23 mouse cellular contexts compared by ENCODE assay signal in genomic region chr12:4656813-4657212, GRCm38 (mm10).
"Had no signal": no experiment of that assay in that cellular context is flagged by ENCODE, and none has a peak within 500 bp of the region (broad histone marks: within the 10 kb centered on the region; RNA-seq: fewer than 3 reads in every experiment).

No protein-coding gene starts in this region.

- H3K27ac ChIP-seq: heart, embryonic 10.5 days; hindbrain, embryonic 13.5 days; hindbrain, embryonic 15.5 days; hindbrain, postnatal 0 days; kidney, embryonic 15.5 days; kidney, postnatal 0 days; limb, embryonic 13.5 days; limb, embryonic 15.5 days had no signal

- H3K27me3 ChIP-seq: heart, embryonic 12.5 days; hindbrain, embryonic 13.5 days; hindbrain, embryonic 15.5 days; kidney, embryonic 15.5 days; limb, embryonic 13.5 days; limb, embryonic 15.5 days had no signal

- H3K4me3 ChIP-seq: heart, embryonic 10.5 days; heart, embryonic 12.5 days; hindbrain, embryonic 13.5 days; hindbrain, embryonic 15.5 days; kidney, embryonic 15.5 days; limb, embryonic 13.5 days; limb, embryonic 15.5 days had no signal

- H3K9me3 ChIP-seq: heart, embryonic 10.5 days; heart, embryonic 12.5 days; hindbrain, embryonic 13.5 days; hindbrain, embryonic 15.5 days; kidney, embryonic 15.5 days; limb, embryonic 13.5 days; limb, embryonic 15.5 days had no signal

- H3K4me2 ChIP-seq: heart, embryonic 12.5 days; hindbrain, embryonic 13.5 days; hindbrain, embryonic 15.5 days; kidney, embryonic 15.5 days; limb, embryonic 13.5 days; limb, embryonic 15.5 days had no signal

- ATAC-seq: forebrain, postnatal 0 days; hindbrain, postnatal 0 days; intestine, embryonic 16.5 days had no signal

- H3K9ac ChIP-seq: forebrain, postnatal 0 days; heart, embryonic 12.5 days; hindbrain, embryonic 13.5 days; hindbrain, embryonic 15.5 days; kidney, embryonic 15.5 days; limb, embryonic 13.5 days; limb, embryonic 15.5 days had no signal

- DNase-seq: forebrain, postnatal 0 days; gastrocnemius, postnatal 25 days; heart, adult 18-20 months; heart, postnatal 14 days; heart, postnatal 36 days; kidney, adult 11 months; kidney, adult 2 months; kidney, adult 9 months; kidney, postnatal 14 days; kidney, postnatal 36 days; layer of hippocampus, adult 9-11 months; layer of hippocampus, postnatal 36 days; left cerebral cortex, postnatal 4 days had no signal

- H3K4me1 ChIP-seq: heart, embryonic 10.5 days; heart, embryonic 12.5 days; hindbrain, embryonic 13.5 days; hindbrain, embryonic 15.5 days; kidney, embryonic 15.5 days; limb, embryonic 13.5 days; limb, embryonic 15.5 days had no signal
